Mouse (Mus musculus): Measurements from ENCODE around the gene Tyr. TPM values are rescaled to one million over a fixed set of nuclear protein-coding genes. Genes with fewer than 3 reads are reported as not detected.

Gene Tyr
- polyA plus RNA-seq, 1 experiment from 2014 or later = 0.13 TPM

Other genes starting within 250 kb of the Tyr start
- gene Nox4, start 247.4 kb downstream of the Tyr start, polyA plus RNA-seq (2014; fragmentation: Nextera tagmentation; extraction: Ambion mirVana) = 4.1 and 4.5 TPM in 2 replicates
- gene Grm5, start 90.7 kb upstream of the Tyr start, polyA plus RNA-seq (2014; fragmentation: Nextera tagmentation; extraction: Ambion mirVana) = 0.04 TPM in 1 of 2 replicates, not detected in the other

Data from heart, embryonic 11.5 days (tissue).